Mouse (Mus musculus) sigmoid colon, adult 10 weeks (tissue): ENCODE results near the gene Tarm1. TPM values are rescaled to one million over a fixed set of nuclear protein-coding genes. Genes with fewer than 3 reads are reported as not detected.

ENCODE experiments used
- polyA plus RNA-seq: library from polyadenylated mRNA; stranded (reverse); fragments of 350-450 nt; fragmentation: Illumina TruSeq; extraction: RNeasy Lipid Tissue Mini Kit (QIAGEN cat#74804); gene quantifications from one replicate; pipeline ENCODE4 v1.2.3, GENCODE M21; 2014; ENCODE audit warnings: low read depth, low replicate concordance

Gene Tarm1
- polyA plus RNA-seq, result not detected

GRCm38 (mm10) chr7:3502439-3502838 is at the start of gene Tarm1:
Gene Tarm1, minus strand, starts transcription at chr7:3502624.

Other genes with a start within 250 kb of the Tarm1 start
- gene Myadm, start 213.5 kb downstream of the Tarm1 start, polyA plus RNA-seq, result 181 TPM
- gene Prkcg, start 213.4 kb downstream of the Tarm1 start, polyA plus RNA-seq, result 0.44 TPM
- gene Cacng7, start 169.7 kb downstream of the Tarm1 start, polyA plus RNA-seq, result 1.1 TPM
- not detected for gene Cacng8, start 111.9 kb downstream of the Tarm1 start, polyA plus RNA-seq
- 0.22 TPM for gene Cacng6, start 78.4 kb downstream of the Tarm1 start, polyA plus RNA-seq
- gene Oscar, start 113.5 kb upstream of the Tarm1 start, polyA plus RNA-seq, result not detected
- gene Ndufa3, start 114.7 kb upstream of the Tarm1 start, polyA plus RNA-seq, result 13.4 TPM
- gene Tfpt, start 127.3 kb upstream of the Tarm1 start, polyA plus RNA-seq, result 0.98 TPM
- gene Prpf31, start 127.4 kb upstream of the Tarm1 start, polyA plus RNA-seq, result 16.4 TPM
- gene Cnot3, start 142.6 kb upstream of the Tarm1 start, polyA plus RNA-seq, result 15.7 TPM
- gene Leng1, start 163.2 kb upstream of the Tarm1 start, polyA plus RNA-seq, result 7.1 TPM
- gene Tmc4, start 174.9 kb upstream of the Tarm1 start, polyA plus RNA-seq, result 169 TPM
- 5.0 TPM for gene Tsen34, start 190.2 kb upstream of the Tarm1 start, polyA plus RNA-seq
- 36.7 TPM for gene Mboat7, start 190.9 kb upstream of the Tarm1 start, polyA plus RNA-seq
- 21.6 TPM for gene Rps9, start 201.4 kb upstream of the Tarm1 start, polyA plus RNA-seq
- 5.8 TPM for gene Pirb, start 217.8 kb upstream of the Tarm1 start, polyA plus RNA-seq